Mouse (Mus musculus) heart, embryonic 12.5 days (tissue): ENCODE results near the gene Gm10282. TPM values are rescaled to one million over a fixed set of nuclear protein-coding genes. Genes with fewer than 3 reads are reported as not detected.
A peak's percentile ranks its signal among the peaks of the same experiment; 100 is the strongest.

ENCODE experiments used
- ATAC-seq: fragments of 200-750 bp; cut with Nextera tagmentation; 2 replicates; pipeline ENCODE4 v1.8.0; 2017; ENCODE audit warnings: moderate TSS enrichment, moderate library complexity; ENCODE audit not compliant: insufficient number of reproducible peaks, low FRiP score
- H3K27ac ChIP-seq: fragments of 300-500 bp; sonication (generic); 2 replicates; pipeline ENCODE4 v1.5.1; 2016; ENCODE audit warnings: mild to moderate bottlenecking, moderate library complexity; ENCODE audit not compliant: poor library complexity, severe bottlenecking
- H3K27me3 ChIP-seq: fragments of 300-500 bp; sonication (generic); replicated peaks from 2 replicates; pipeline ENCODE4 v1.6.1; 2016; ENCODE audit warnings: mild to moderate bottlenecking, moderate library complexity
- H3K36me3 ChIP-seq: fragments of 300-500 bp; sonication (generic); 2 replicates; pipeline ENCODE4 v1.6.1; 2016; ENCODE audit warnings: mild to moderate bottlenecking, moderate library complexity
- H3K4me1 ChIP-seq: fragments of 300-500 bp; sonication (generic); replicated peaks from 2 replicates; pipeline ENCODE4 v1.6.1; 2016; ENCODE audit warnings: mild to moderate bottlenecking
- H3K4me2 ChIP-seq: fragments of 300-500 bp; sonication (generic); 2 replicates; pipeline ENCODE4 v1.6.1; 2016; ENCODE audit warnings: mild to moderate bottlenecking, moderate library complexity
- H3K4me3 ChIP-seq: fragments of 300-500 bp; sonication (generic); 2 replicates; pipeline ENCODE4 v1.5.1; 2016; ENCODE audit warnings: mild to moderate bottlenecking
- H3K9ac ChIP-seq: fragments of 300-500 bp; sonication (generic); 2 replicates; pipeline ENCODE4 v1.6.1; 2016; ENCODE audit warnings: mild to moderate bottlenecking, moderate library complexity
- H3K9me3 ChIP-seq: fragments of 300-500 bp; sonication (generic); replicated peaks from 2 replicates; pipeline ENCODE4 v1.6.1; 2016; ENCODE audit warnings: mild to moderate bottlenecking, moderate library complexity
- WGBS: fragments of 180-500 bp; shearing (Covaris S2); methylation state at CpG from one replicate; pipeline ENCODE4 v1.1.7; 2016; 5-methylcytosine and 5-hydroxymethylcytosine counted together
- polyA plus RNA-seq: library from polyadenylated mRNA; unstranded; fragments of >200 nt; fragmentation: Nextera tagmentation; extraction: Ambion mirVana; gene quantifications from 2 replicates; pipeline ENCODE4 v1.2.1, GENCODE M21; 2016

Gene Gm10282
- polyA plus RNA-seq, 1 experiment from 2014 or later, result 17.1 TPM

- Histone ChIP-seq H3K4me1 (peaks cover 41% of the 10 kb centered on the region), H3K27ac (no peak overlapping the region), H3K4me3 (no peak overlapping the region), H3K9ac (no peak overlapping the region), H3K4me2 (no peak overlapping the region), H3K27me3 (no peaks in the 10 kb centered on the region), H3K9me3 (0 out of 2 replicates have a peak, but pooled peaks cover 4% of the 10 kb centered on the region), H3K36me3 (no peaks in the 10 kb centered on the region)
- WGBS, result 57% methylated on average over 3 of the region's 3 CpGs
- ATAC-seq, result no peak
These were observed 8.0 kb upstream of the Gm10282 start for GRCm38 (mm10) chr8:72312926-72313518.

DNA sequence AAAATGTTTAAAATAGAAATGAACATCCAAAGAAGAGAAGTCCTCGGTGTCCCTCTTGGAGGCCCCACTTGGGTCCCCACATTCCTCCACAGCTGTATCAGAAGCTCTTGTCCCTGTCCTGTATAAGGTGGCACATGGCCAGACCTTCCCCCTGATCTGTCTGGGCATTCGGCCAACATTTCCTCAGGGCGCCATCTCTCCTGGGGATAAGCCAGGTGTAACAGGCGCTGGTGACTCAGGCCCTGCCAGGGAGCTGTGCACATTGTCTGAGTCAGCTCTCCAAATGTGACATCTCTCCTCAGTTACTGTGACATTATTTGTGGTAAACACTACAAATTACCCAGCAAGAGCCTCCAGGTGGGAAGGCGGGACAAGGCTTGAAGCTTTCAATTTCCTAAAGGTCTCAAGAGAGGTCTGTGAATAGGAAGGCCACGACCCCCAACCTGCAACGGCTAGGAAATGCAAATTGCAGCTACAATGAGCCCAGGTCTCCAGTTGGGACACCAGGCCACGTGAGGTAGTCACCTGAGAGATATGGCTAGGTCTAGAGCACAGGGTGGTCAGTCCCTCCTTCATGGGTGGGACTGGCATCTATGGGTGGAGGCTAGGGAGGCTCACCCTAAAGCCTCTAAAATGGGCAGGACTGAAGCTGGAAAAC, 5.9 kb upstream of the Gm10282 start:
- H3K36me3 ChIP-seq, result no peaks in the 10 kb centered on the region
- H3K27me3 ChIP-seq, result no peaks in the 10 kb centered on the region
- H3K9ac ChIP-seq, result no peak overlapping the region
- WGBS, result 36% methylated on average over 8 of the region's 8 CpGs
- ATAC-seq, result peak; percentile 65; the same call in 1 of the 2 replicates
- H3K9me3 ChIP-seq, result 0 out of 2 replicates have a peak, but pooled peaks cover 4% of the 10 kb centered on the region
- H3K4me2 ChIP-seq, result no peak overlapping the region
- peak overlapping the region; percentile 69 for H3K27ac ChIP-seq
- H3K4me1 ChIP-seq, result peaks cover 38% of the 10 kb centered on the region
- no peak overlapping the region for H3K4me3 ChIP-seq

GRCm38 (mm10) chr8:72308276-72308675, 3.2 kb upstream of the Gm10282 start:
- no peak overlapping the region for H3K4me3 ChIP-seq
- H3K4me2 ChIP-seq, result no peak overlapping the region
- peak; percentile 66 for ATAC-seq
- WGBS, result 29% methylated on average over 6 of the region's 6 CpGs
- H3K36me3 ChIP-seq, result no peaks in the 10 kb centered on the region
- peak overlapping the region; percentile 71 for H3K27ac ChIP-seq
- H3K9ac ChIP-seq, result 0 out of 2 replicates have a peak overlapping the region, but pooled peaks have one; percentile 24
- H3K9me3 ChIP-seq, result 0 out of 2 replicates have a peak, but pooled peaks cover 4% of the 10 kb centered on the region
- peaks cover 43% of the 10 kb centered on the region for H3K4me1 ChIP-seq
- H3K27me3 ChIP-seq, result no peaks in the 10 kb centered on the region

- no peaks in the 10 kb centered on the region for H3K27me3 ChIP-seq
- no peak for ATAC-seq
- H3K9ac ChIP-seq, result no peak overlapping the region
- no peak overlapping the region for H3K4me2 ChIP-seq
- H3K27ac ChIP-seq, result no peak overlapping the region
- no peak overlapping the region for H3K4me3 ChIP-seq
- peaks cover 43% of the 10 kb centered on the region for H3K4me1 ChIP-seq
- 82% methylated on average over 5 of the region's 5 CpGs for WGBS
- H3K9me3 ChIP-seq, result 0 out of 2 replicates have a peak, but pooled peaks cover 4% of the 10 kb centered on the region
- H3K36me3 ChIP-seq, result no peaks in the 10 kb centered on the region
These were observed 1.9 kb upstream of the Gm10282 start for GRCm38 (mm10) chr8:72306913-72307312.

- H3K9me3 ChIP-seq, result no peaks in the 10 kb centered on the region
- no peak overlapping the region for H3K4me2 ChIP-seq
- peaks cover 20% of the 10 kb centered on the region for H3K4me1 ChIP-seq
- WGBS, result 52% methylated on average over 8 of the region's 8 CpGs
- H3K27ac ChIP-seq, result no peak overlapping the region
- no peak overlapping the region for H3K4me3 ChIP-seq
- H3K9ac ChIP-seq, result no peak overlapping the region
- no peaks in the 10 kb centered on the region; the same call in 1 of the 2 replicates for H3K27me3 ChIP-seq
- H3K36me3 ChIP-seq, result no peaks in the 10 kb centered on the region
- peak; percentile 56; the same call in 1 of the 2 replicates for ATAC-seq
These were observed 1.4 kb downstream of the Gm10282 start for GRCm38 (mm10) chr8:72303633-72304032.

DNA sequence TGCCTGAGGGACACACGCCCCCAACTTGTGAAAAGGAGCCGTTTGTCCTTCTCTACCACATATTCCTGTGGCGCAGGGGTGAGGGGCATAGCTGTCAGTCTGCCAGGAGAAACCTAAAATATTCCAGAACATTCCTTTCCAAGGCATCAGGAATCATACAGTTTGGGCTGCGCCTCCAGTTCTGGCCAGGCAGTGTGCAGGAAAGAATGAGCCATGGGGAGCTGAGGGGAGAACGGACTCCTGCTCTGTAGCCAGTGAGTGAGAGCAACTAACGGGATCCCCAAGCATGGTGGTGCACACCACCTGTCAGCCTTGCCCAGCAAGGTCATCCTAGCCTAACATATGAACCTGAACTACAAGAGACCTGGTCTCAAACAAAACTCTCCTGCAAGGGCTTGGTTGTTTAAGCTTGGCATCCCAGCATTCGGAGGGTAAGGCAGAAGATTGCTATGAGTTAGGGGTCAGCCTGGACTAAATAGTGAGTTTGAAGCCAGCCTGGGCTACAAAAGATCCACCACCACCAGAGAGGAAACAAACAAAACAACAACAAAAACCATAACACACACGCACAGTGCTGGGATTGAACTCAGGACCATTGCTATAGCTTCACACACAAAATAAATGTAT, 2.0 kb downstream of the Gm10282 start:
- H3K4me2 ChIP-seq, result no peak overlapping the region

DNA sequence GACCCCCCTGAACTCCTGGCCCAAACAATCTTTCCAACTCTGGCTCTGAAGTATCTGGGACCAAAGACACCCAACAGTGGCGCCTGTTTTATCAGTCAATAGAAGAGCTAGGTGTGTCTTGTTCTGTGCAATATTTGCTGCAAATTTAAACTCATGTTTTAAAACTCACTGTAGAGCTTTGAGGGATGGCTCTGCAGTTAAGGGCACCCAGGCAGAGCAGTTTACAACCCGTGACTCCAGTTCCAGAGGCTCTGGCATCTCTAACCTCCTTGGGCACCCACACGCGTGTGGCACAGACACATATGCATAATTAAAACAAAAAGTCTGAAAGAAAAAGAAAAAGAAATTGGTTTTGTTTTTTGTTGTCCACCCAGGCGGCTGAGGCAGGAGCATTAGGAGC, 3.6 kb downstream of the Gm10282 start:
- Histone ChIP-seq H3K4me1 (peaks cover 11% of the 10 kb centered on the region), H3K27ac (no peak overlapping the region), H3K4me3 (no peak overlapping the region), H3K9me3 (no peaks in the 10 kb centered on the region), H3K36me3 (no peaks in the 10 kb centered on the region), H3K9ac (no peak overlapping the region), H3K27me3 (no peaks in the 10 kb centered on the region; the same call in 1 of the 2 replicates), H3K4me2 (no peak overlapping the region)
- ATAC-seq, result no peak
- WGBS, result 76% methylated on average over 5 of the region's 5 CpGs

More for the DNA sequence above, 2.0 kb downstream of the Gm10282 start:
- H3K9me3 ChIP-seq, result no peaks in the 10 kb centered on the region
- peak overlapping the region; percentile 34; the same call in 1 of the 2 replicates for H3K27ac ChIP-seq
- H3K9ac ChIP-seq, result peak overlapping the region; percentile 52; the same call in 1 of the 2 replicates
- H3K36me3 ChIP-seq, result no peaks in the 10 kb centered on the region
- no peak overlapping the region for H3K4me3 ChIP-seq
- no peaks in the 10 kb centered on the region; the same call in 1 of the 2 replicates for H3K27me3 ChIP-seq
- peaks cover 14% of the 10 kb centered on the region for H3K4me1 ChIP-seq
- no peak for ATAC-seq
- WGBS, result 46% methylated on average over 8 of the region's 8 CpGs

DNA sequence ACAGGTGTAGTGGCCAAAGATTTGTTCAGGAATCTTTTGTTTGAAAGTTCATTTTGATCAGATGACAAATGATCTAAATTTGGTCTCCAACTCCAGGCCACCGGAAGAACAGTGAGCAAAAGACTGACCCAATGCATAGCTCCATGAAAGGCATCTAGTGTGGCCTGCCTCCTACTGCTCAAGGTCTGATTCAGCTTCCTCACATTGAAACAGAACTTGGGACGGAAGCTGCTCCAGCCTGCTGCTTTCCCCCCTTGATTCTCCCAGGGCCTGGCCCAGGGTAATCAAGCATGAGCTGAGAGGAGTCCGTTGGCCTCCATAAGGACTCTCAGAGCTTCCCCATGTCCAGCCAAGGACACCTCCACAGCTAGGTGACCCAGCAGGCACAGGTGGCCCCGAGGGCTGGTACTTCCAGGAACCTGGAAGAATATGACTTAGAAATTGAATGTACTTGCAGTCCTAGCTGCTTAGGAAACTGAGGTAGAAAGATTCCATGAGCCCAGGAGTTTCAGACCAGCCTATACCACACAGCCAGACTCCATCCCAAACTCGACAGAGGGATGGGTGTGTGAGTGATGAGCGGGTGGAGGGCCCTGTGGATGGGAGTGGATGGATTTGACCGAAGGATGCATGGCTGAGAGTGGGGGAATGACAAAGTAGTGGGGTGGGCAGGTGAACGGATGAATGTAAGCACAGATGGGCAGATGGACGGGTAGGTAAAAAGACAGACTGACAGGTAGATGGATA, 4.2 kb downstream of the Gm10282 start:
- no peak overlapping the region for H3K27ac ChIP-seq
- H3K36me3 ChIP-seq, result no peaks in the 10 kb centered on the region
- H3K27me3 ChIP-seq, result no peaks in the 10 kb centered on the region; the same call in 1 of the 2 replicates
- H3K4me2 ChIP-seq, result no peak overlapping the region
- H3K9me3 ChIP-seq, result no peaks in the 10 kb centered on the region
- ATAC-seq, result no peak
- H3K9ac ChIP-seq, result no peak overlapping the region
- 71% methylated on average over 9 of the region's 9 CpGs for WGBS
- H3K4me1 ChIP-seq, result peaks cover 15% of the 10 kb centered on the region
- H3K4me3 ChIP-seq, result no peak overlapping the region

DNA sequence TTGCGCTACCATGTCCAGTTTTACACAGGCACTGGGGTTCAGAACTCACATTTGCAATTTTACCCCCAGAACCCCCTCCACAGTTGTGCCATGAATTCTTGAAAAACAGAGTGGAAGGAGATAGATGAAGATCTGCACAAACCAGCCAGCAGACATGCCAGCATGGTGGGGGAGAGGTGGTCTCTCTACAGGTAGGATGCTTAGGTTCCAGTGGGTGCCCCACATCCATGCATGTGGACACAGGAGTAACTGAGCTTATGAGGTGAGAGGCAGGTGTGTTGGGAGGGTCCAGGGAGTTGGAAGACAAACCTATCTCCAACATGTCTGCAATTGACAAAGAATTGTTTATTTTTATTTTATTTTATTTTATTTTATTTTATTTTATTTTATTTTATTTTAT, 6.1 kb downstream of the Gm10282 start:
- no peaks in the 10 kb centered on the region for H3K9me3 ChIP-seq
- no peak overlapping the region for H3K4me3 ChIP-seq
- H3K9ac ChIP-seq, result no peak overlapping the region
- no peak overlapping the region for H3K4me2 ChIP-seq
- peaks cover 32% of the 10 kb centered on the region for H3K4me1 ChIP-seq
- WGBS, result 80% methylated on average over 1 of the region's 1 CpGs
- ATAC-seq, result no peak
- H3K36me3 ChIP-seq, result no peaks in the 10 kb centered on the region
- no peaks in the 10 kb centered on the region; the same call in 1 of the 2 replicates for H3K27me3 ChIP-seq
- H3K27ac ChIP-seq, result no peak overlapping the region

DNA sequence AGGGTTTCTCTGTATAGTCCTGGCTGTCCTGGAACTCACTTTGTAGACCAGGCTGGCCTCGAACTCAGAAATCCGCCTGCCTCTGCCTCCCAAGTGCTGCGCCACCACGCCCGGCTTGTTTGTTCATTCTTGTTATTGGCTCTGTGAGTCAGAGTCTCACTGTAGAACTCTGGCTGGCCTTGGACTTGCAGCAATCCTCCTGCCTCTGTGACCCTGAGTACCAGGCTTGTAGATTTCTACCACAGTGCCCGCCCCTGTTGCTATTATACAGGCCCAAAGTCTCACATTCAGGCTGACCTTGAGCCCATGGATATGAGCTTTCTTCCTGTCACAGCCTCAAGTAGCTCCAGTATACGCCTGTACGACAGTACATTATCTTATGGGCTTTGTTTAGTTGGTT, 8.5 kb downstream of the Gm10282 start:
- H3K9me3 ChIP-seq, result no peaks in the 10 kb centered on the region
- H3K36me3 ChIP-seq, result no peaks in the 10 kb centered on the region
- no peak overlapping the region for H3K4me3 ChIP-seq
- peaks cover 22% of the 10 kb centered on the region for H3K4me1 ChIP-seq
- H3K4me2 ChIP-seq, result no peak overlapping the region
- no peak for ATAC-seq
- 0 out of 2 replicates have a peak overlapping the region, but pooled peaks have one; percentile 44 for H3K27ac ChIP-seq
- no peaks in the 10 kb centered on the region; the same call in 1 of the 2 replicates for H3K27me3 ChIP-seq
- WGBS, result 90% methylated on average over 8 of the region's 8 CpGs
- H3K9ac ChIP-seq, result no peak overlapping the region
